Mouse (Mus musculus) T-helper 17 cell (primary cell): ENCODE measurements around the gene Bmper.

ENCODE experiments used
- in situ Hi-C, 2 experiments: fragments of 300-600 bp; cut with MboI, MseI; formaldehyde crosslinking; loops; 1 replicate in 1 of 2; 2 replicates in 1 of 2; pipeline ENCODE4 v1.15.1; 2025; ENCODE audit warnings: high pct_unique_total_duplicates in 2 of 2

The Bmper gene

GRCm38 (mm10) chr9:23223549-23224077 lies 737 bp downstream of the Bmper start:
- in situ Hi-C loops, result loop anchor here in 1 of 2 experiments (25.0 kb wide), 1 partner anchor 511 kb away; no protein-coding TSS in a partner anchor

- in situ Hi-C loops, result no loop called here
Observed at GRCm38 (mm10) chr9:23233464-23234121, 10.7 kb downstream of the Bmper start.

DNA sequence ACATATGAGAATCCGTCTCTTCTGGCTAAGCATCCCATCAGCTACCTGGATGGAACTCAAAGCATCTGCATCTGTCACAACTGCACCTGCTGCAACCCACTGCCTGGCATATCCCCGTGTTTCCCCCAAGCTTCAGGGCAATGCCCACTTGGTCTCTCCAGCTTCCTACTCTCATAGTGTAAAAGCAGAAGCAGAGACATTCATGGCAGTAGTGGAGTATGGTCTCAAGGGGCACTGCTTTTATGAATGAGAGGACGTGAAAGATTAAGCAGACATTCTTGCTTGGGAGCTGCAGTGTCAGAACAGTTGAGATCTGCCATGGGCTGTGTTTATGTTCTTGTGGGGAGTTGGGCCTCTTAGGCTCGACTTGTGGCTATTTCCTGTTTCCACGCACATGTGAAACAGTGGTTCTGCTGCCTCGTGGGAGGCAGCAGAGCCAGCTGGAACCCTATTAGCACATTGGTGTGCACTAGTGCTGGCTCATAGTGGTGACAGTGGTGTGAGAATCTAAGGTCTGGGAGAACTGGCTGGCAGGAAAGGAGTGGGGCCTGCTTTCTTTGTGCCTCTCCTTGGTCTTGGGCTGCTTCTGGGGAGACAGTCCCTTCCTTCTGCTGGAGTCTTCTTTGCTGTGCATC lies 12.6 kb downstream of the Bmper start:
- in situ Hi-C loops, result no loop called here

DNA sequence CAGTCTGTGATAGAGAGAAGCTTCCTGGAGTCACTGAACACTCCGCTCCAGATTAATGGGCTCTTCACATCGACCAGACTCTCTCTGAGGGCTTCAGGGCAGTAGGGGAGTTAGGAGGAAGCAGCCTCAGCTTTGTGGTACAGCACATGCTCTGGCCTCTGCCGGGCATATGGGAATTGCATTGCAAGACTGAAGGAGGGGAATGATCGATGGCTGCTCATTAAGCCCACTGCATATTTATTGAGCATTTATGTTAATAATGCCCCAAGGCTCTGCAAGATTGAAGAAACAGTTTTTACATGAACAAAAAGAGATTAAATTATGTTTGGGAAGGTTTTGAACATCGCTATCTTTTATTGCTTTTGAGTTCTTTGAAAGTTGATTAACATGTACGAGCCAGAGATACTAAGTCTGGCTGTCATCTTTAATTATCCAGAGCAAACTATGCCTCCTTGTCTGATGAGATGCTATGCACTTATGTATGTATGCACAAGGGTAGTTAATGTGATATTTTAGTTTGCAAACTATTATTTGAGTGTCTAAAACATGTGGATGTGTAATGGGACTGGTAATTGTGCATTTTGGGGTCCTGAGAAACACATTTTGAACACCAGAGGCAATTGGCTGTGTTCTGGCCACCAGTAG lies 13.9 kb downstream of the Bmper start:
- in situ Hi-C loops, result no loop called here

DNA sequence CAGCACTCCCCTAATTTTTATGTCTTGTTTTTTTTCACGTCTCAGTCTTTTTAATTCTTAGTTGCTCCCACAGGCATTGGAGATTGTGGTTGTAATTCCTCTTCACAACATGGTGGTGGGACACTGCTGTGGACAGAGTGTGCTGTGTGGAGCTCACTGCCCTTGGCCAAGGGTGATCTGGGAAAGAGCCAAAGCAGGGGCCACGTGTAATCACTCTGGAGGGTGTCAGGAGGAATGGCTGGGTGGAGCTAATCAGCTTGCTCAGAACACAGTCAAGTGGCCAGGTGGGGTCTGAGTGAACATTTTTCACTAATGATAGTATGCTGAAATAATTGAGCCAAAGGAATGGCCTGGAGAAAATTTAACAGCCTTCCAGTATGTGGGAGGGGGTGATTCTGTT lies 16.1 kb downstream of the Bmper start:
- in situ Hi-C loops, result no loop called here

- in situ Hi-C loops, result loop anchor here in 1 of 2 experiments (10.0 kb wide), 1 partner anchor 688 kb away; no protein-coding TSS in a partner anchor
Observed at GRCm38 (mm10) chr9:23242911-23243310, 20.0 kb downstream of the Bmper start.

DNA sequence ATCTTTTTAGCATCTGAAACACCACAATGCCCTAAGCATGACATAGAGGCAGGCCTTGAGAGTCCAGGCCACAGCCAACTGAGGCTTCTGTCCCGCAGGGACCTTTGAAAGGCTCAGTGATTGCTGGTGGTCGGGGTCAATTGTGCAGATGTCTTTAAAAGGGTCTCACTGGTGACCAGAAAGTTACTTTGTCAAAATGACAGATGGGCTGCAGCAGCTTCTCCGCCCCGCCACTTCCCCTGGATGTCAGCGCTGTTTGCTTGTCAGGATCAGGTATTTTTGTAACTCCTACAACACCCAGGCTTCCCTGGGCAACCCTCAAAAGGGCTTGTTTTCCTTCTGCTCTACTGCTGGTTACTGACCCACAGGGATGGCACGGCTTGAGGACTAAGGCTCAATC lies 21.0 kb downstream of the Bmper start:
- in situ Hi-C loops, result loop anchor here in 1 of 2 experiments (10.0 kb wide), 1 partner anchor 689 kb away; no protein-coding TSS in a partner anchor

DNA sequence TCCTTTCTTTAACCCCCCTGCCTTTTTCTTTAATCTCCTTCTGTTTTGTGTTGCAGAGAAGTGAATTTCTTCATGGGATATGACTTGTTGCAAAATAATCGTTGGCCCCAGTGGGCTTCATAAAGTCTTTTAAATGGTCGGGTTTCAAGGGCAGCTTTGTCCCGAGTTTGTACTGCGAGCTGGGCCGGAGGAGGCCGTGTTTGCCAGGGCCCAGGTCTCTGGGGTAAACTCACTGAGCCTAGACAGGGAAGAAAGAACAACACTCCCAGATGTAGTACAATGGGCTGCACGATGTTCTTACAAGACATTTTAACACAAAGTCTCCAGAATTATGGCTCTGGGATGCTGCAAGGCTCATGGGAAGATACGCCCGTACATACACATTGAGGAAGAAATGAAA lies 23.5 kb downstream of the Bmper start:
- in situ Hi-C loops, result loop anchor here in 1 of 2 experiments (5.0 to 10.0 kb wide), 2 partner anchors 219 to 692 kb away; no protein-coding TSS in a partner anchor

DNA sequence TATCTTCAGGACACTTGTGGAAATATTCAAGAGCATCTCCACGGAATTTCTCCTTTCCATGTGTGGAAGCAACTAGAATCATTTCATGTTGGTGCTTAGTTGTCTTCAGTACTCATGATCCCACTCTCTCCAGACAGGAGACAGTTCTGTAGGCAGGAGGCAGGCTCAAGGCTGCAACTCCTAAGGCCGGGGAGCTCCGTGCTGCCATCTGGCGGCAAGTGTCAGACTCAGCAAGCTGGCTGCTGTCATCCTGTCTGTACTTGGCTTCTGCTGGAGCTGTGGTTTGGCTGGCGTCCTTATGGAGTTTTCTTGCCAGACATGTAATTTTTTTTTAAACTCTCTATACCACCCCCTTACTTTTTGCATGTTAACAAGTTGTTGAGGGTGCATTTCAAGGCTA lies 27.1 kb downstream of the Bmper start:
- in situ Hi-C loops, result loop anchor here (5.0 to 10.0 kb wide), 3 partner anchors 223 to 695 kb away; no protein-coding TSS in a partner anchor

DNA sequence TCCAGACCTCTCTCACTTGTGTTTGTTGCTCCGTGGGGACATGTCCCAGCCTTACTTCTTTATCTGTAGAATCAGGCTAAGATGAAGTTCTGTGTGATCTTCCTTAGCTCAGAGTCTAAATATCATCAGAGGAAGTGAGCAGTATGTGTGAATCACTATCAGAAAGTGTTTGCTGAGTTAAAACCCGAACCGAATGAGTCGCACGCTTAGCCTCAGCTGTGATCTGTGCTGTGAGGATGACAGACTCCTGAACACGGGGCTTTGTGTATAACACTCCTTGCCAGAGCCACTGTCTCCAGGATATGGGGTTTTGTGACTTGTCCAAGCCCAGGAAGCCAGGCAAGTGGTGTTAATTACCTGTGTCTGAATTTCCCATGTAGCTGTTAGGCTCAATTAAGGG lies 28.1 kb downstream of the Bmper start:
- in situ Hi-C loops, result loop anchor here (5.0 to 10.0 kb wide), 3 partner anchors 224 to 696 kb away; no protein-coding TSS in a partner anchor

- in situ Hi-C loops, result loop anchor here (5.0 to 10.0 kb wide), 3 partner anchors 226 to 699 kb away; no protein-coding TSS in a partner anchor
Observed at GRCm38 (mm10) chr9:23253624-23254023, 30.7 kb downstream of the Bmper start.

GRCm38 (mm10) chr9:23254237-23255214 lies 31.6 kb downstream of the Bmper start:
- in situ Hi-C loops, result loop anchor here (5.0 to 10.0 kb wide), 3 partner anchors 227 to 700 kb away; no protein-coding TSS in a partner anchor

DNA sequence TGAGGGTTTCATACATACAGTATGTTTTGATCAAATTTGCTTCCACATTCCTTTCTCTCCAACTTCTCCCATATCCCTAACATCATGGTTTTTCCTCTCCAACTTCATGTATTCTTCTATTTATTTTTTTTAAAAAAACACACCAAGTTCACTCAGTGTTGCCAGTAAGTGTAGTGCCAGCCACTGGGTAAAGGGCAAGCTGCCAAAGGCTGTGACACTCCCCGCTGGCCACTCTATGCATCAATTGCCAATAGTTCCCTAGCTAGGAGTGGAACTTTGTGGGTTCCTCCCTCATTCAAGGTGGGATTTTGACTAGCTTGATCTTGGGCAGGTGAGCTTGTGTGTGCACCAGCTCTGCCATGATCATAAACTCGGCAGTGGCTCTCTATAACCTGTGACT lies 33.0 kb downstream of the Bmper start:
- in situ Hi-C loops, result loop anchor here in 1 of 2 experiments (10.0 kb wide), 1 partner anchor 701 kb away; no protein-coding TSS in a partner anchor

DNA sequence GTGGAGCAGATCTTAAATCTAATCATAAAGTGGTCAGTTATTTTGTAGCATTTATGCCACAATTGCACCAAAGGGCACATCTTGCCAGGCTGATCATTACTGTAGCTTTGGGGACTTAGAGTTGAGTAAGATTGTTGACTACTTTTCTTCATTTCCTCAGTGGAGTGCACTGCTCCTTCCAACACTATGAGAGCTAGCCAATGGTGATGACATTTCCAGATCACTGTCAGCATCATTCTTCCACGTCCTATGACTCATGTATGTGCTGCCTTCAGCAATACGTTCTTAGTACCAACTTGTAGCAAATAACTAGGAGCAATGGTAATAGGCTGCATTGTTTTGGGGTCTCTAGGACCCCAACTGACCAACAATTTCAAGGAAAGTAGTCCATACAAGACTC lies 33.7 kb downstream of the Bmper start:
- in situ Hi-C loops, result loop anchor here in 1 of 2 experiments (10.0 kb wide), 1 partner anchor 702 kb away; no protein-coding TSS in a partner anchor

DNA sequence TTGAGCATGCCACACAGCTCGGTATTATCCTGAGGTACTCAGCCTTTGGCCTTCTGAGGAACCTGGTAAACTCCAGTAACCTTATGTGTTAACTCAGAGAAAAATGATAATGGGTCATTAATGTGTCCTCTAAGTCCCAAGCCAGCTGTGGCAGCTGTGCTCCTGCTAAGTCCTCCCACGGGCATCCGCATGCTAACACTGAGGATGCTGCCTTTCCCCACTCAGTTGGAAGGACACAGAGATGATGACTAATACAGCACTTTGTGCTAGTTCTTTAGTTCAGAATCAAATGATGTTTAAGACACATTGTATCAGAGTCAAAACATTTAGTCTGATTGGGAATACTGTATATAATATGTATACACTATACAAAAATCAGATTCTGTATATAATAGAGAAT lies 39.0 kb downstream of the Bmper start:
- in situ Hi-C loops, result no loop called here

- in situ Hi-C loops, result no loop called here
Observed at GRCm38 (mm10) chr9:23262851-23263250, 40.0 kb downstream of the Bmper start.

- in situ Hi-C loops, result no loop called here
Observed at GRCm38 (mm10) chr9:23264471-23264870, 41.6 kb downstream of the Bmper start.

DNA sequence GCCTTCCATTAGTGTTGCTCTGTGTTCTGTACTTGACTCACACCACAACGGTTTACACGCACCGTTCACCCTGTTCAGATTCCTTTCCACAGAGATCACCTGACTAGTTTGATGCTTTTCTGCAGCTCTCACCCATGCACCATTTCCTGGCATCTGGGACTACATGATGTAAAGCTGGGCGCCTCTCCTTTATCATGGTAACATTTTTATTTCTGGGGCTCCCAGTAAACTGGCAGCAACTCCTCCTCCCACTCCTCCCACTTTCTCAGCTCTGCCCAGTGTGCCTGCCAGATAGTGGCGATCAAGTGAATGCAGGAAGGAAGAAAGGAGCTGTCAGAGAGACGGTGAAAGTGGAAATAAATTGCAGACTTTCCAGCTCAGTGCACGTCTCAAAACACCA lies 45.7 kb downstream of the Bmper start:
- in situ Hi-C loops, result no loop called here

- in situ Hi-C loops, result no loop called here
Observed at GRCm38 (mm10) chr9:23269087-23269486, 46.2 kb downstream of the Bmper start.

- in situ Hi-C loops, result no loop called here
Observed at GRCm38 (mm10) chr9:23276244-23276643, 53.4 kb downstream of the Bmper start.
